Mouse (Mus musculus) adrenal gland, adult 10 weeks (tissue): ENCODE data around the gene Cldn18. TPM values are rescaled to one million over a fixed set of nuclear protein-coding genes. Genes with fewer than 3 reads are reported as not detected.

ENCODE experiments used
- polyA plus RNA-seq: library from polyadenylated mRNA; stranded (reverse); fragments of 350-450 nt; fragmentation: Illumina TruSeq; extraction: RNeasy Lipid Tissue Mini Kit (QIAGEN cat#74804); gene quantifications from one replicate; pipeline ENCODE4 v1.2.3, GENCODE M21; 2014; ENCODE audit warnings: low read depth, low replicate concordance

Gene Cldn18
- not detected for polyA plus RNA-seq

GRCm38 (mm10) chr9:99717134-99717533, at the start of gene Cldn18:
Gene Cldn18 (minus strand): TSS chr9:99717267.

Other genes starting within 250 kb of the Cldn18 start
- 60.4 TPM for gene Armc8, start 148.4 kb downstream of the Cldn18 start, polyA plus RNA-seq
- gene Dbr1, start 141.5 kb downstream of the Cldn18 start, polyA plus RNA-seq, result 29.5 TPM
- gene A4gnt, start 104.8 kb downstream of the Cldn18 start, polyA plus RNA-seq, result not detected
- 1.3 TPM for gene Dzip1l, start 87.8 kb downstream of the Cldn18 start, polyA plus RNA-seq
- gene Sox14, start 158.9 kb upstream of the Cldn18 start, polyA plus RNA-seq, result not detected